Mouse (Mus musculus) frontal cortex, postnatal 36 days (tissue): Measurements from ENCODE around the gene Kcng1.

Experiments
- DNase-seq, 2 experiments: peaks; one replicate each; pipeline ENCODE4 v3.0.0; 2022; ENCODE audit warnings: low spot score in 2 of 2

Kcng1 gene

DNA sequence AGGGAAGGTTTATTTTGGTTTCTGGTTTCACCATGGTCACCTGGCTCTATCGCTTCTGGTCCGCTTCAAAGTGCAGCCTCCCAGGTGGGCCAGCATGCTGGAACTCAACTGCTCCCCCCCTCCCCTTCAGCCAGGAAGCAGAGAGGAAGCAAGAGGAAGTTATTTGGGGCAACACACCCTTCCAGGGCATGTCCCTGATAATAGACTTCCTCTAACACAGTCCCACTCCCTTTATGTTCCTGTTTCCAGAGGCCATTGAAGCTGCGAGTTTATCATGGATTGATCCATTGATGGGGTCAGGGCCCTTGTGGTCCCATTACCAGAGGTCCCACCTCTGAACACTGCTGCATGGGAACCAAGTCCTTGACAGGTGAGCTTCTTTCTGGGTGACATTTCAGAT lies 21.4 kb downstream of the Kcng1 start:
- no peak for DNase-seq

- DNase-seq = no peak
These were observed 22.5 kb downstream of the Kcng1 start for GRCm38 (mm10) chr2:168259046-168259445.

GRCm38 (mm10) chr2:168257188-168257587 lies 24.3 kb downstream of the Kcng1 start:
- DNase-seq = no peak

GRCm38 (mm10) chr2:168256506-168256905 lies 25.0 kb downstream of the Kcng1 start:
- no peak for DNase-seq

GRCm38 (mm10) chr2:168253822-168254221 lies 27.7 kb downstream of the Kcng1 start:
- peak in 1 of 2 experiments; percentile 66 for DNase-seq

- DNase-seq = no peak
These were observed 28.8 kb downstream of the Kcng1 start for GRCm38 (mm10) chr2:168252639-168253292.

DNA sequence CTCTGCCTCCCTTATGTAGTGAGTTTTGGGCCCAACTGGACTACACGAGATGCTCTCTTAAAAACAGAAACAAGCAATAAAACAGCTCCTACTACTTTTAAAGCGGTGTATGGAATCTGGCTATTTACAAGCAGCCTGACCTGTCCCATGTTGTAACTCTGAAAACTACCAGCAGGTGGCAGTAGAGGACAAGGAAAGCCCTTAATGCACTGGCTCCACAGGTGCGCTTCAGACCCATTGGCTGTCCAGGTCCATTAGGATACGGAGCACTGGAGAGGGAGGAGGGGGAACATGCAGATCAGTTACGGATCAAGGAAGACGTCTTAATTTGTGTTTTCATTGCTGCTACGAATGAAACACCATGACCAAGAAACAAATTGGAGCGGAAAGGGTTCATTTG lies 31.3 kb downstream of the Kcng1 start:
- peak; percentile 87 to 94 for DNase-seq

- no peak for DNase-seq
These were observed 32.7 kb downstream of the Kcng1 start for GRCm38 (mm10) chr2:168248856-168249245.

DNA sequence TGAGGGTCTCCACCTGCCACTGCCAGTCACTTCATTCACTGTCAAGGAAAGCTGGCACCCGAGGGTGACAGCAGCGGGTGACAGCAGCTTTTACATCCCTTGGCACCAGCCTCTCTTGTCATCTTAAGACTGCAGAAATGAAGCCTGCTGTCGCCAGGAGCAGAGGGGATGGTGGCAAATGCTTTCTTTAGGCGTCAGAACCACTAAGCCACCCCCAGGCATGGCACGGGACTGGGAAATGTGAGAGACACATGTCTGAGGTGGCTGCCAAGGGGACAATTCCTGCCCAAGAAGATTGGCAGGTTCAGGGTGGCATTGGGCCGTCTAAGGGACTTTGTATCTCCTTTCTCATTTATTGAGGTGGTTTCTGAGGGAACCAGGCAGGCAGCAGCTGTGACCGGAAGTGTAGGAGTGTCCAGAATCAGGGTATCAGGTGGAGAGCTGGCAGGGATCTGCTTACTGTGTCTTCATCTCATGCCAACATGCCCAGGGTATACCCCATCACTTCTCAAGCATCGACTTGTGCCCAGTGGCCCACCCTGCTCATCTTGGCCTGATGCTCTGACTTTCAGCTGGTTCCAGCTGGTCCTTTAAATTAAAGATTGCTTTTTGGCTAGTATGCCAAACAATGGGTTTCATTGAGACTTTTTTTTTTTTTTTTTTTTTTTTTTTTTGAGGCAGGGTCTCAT lies 33.2 kb downstream of the Kcng1 start:
- DNase-seq = no peak

DNA sequence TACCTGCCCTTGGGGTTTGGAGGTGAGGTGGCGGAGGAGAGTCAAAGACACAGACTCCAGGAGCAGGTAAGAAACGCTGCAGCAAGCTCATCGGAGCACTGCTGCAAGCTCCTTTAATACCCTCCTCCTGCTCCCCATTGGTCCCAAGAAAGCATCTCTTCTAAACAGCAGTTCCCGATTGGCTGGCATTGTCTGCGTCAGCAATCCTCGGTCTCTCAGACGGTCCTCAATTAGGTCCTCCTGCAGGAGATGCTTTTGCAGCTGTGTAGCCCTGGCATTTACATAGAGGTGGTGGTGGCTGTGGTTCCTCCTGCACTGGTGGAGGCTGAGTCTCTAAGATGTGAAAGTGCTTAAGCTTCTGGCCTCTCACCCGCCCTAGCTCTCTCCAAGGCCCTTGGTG lies 36.0 kb downstream of the Kcng1 start:
- no peak for DNase-seq

GRCm38 (mm10) chr2:168243278-168243677 lies 38.3 kb downstream of the Kcng1 start:
- no peak for DNase-seq

- DNase-seq = no peak
These were observed 38.7 kb downstream of the Kcng1 start for GRCm38 (mm10) chr2:168242841-168243240.

- DNase-seq = no peak
These were observed 43.2 kb downstream of the Kcng1 start for GRCm38 (mm10) chr2:168238335-168238734.

DNA sequence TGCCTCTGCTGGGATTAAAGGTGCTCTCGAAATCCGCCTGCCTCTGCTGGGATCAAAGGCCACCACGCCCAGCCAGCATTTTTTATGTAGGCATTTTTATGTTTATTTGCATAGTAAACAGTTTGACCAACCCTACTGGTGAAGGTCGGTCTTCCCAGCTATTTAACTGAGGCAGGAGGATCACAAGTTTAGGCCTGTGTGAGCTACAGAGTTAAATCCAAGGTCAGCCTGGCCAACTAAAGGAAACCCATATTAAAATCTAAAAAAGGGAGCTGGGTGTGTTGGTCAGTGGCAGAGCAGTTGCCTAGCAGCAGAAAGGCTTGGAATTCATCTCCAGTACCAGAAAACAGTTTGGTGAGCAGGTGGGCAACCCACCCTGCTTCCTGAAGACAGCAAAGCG lies 48.2 kb downstream of the Kcng1 start:
- DNase-seq = no peak

DNA sequence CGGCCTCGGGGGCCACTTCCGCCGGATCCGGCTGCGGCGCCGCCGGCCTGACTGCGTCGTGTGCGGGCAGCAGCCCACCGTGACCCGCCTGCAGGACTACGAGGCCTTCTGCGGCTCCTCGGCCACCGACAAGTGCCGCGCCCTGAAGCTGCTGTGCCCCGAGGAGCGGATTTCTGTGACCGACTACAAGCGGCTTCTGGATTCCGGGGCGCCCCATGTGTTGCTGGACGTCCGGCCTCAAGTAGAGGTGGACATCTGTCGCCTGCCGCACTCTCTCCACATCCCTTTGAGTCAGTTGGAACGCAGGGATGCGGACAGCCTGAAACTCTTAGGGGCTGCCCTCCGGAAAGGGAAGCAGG lies 50.1 kb downstream of the Kcng1 start:
- DNase-seq = no peak

- DNase-seq = no peak
These were observed 50.6 kb downstream of the Kcng1 start for GRCm38 (mm10) chr2:168230773-168231470.

GRCm38 (mm10) chr2:168230026-168230728 lies 51.4 kb downstream of the Kcng1 start, which contains the start of the genes Gm20716, Dpm1 and Mocs3:
Gm20716 (minus strand) TSS chr2:168230364.
Dpm1 (minus strand) TSS chr2:168230591.
Mocs3 (plus strand) TSS chr2:168230622.
- peak; percentile 92 to 93 for DNase-seq

- DNase-seq = peak; percentile 44 to 54
These were observed 52.2 kb downstream of the Kcng1 start for GRCm38 (mm10) chr2:168229116-168230025.

DNA sequence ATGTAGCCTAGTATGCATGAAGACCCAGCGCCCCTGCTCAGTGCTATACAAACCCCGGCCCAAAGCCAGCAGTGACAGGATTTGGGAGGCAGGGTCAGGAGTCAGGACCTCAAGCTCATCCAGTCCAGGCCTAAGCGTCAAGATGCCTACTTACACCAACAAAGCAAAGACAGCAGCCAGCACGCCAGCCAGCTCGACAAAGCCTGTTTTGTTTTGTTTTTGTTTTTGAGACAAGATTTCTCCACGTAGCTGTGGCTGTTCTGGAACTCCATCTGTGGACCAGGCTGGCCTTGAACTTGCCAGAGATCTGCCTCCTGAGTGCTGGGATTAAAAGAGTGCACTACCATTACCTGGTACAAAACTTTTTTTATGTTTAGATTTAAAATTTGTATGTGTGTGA lies 58.2 kb downstream of the Kcng1 start:
- DNase-seq = no peak

DNA sequence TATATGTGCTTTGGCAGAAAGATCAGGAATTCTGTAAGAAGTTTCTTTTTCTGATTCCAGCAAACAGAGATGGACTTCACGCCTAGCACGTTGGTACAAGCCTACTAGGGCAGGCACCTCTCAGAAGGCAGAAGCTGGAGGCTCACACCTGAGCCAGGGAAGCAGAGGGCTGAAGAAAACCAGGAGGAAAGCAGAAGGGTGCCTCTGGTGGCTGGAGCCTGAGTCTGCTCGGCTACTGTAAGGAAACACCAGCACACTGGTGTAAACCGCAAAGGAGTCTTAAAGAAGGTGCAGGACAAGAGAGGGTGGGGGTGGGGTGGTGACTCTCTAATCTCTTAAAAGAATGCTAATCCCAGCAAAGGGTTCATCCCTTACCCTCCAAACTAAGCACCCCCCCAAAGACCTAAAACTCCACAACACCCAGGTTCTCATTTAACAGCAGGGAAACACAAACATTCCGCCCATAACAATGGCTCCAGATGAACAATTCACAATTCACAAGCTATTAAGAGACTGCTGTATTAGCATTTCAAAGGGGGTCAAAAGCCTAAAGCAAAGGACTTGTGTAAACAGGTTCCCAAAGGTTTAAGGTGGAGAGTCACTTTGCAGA lies 67.6 kb downstream of the Kcng1 start:
- no peak for DNase-seq
